Mouse (Mus musculus) Patski (cell line): ENCODE measurements around the gene Zfp74. TPM values are rescaled to one million over a fixed set of nuclear protein-coding genes. Genes with fewer than 3 reads are reported as not detected.

Experiments used
- ATAC-seq: fragments of 100-300 bp; one replicate; pipeline ENCODE4 v1.8.0; 2021
- CTCF ChIA-PET: fragments of 350-600 bp; sonication (Branson Sonifier 250); formaldehyde crosslinking; loops from one replicate; lab custom pipeline; 2022; ENCODE audit warnings: inconsistent platforms; lab: Charles Lee
- POLR2A ChIA-PET: fragments of 350-600 bp; sonication (Branson Sonifier 250); formaldehyde crosslinking; loops from one replicate; lab custom pipeline; 2022; ENCODE audit warnings: antibody characterized with exemption, inconsistent platforms; lab: Charles Lee
- DNase-seq: peaks from one replicate; pipeline ENCODE4 v3.0.0-alpha.2; 2011; ENCODE audit warnings: low read depth, low spot score
- H3K27me3 ChIP-seq: fragments of 371-371 bp; one replicate; pipeline ENCODE4 v1.5.1; 2021
- CTCF ChIP-seq: fragments of 100-300 bp; IDR thresholded peaks from one replicate; pipeline ENCODE4 v1.5.1; 2021
- in situ Hi-C: fragments of 300-500 bp; cut with MboI; formaldehyde crosslinking; loops from 3 replicates; pipeline ENCODE4 v1.11.1; 2018; ENCODE audit warnings: low pct_unique_long_range_greater_than_20kb, mixed read lengths
- polyA plus RNA-seq: library from polyadenylated mRNA; unstranded; gene quantifications from one replicate; pipeline ENCODE4 v1.2.3, GENCODE M21; 2021

Gene Zfp74
- polyA plus RNA-seq: 12.1 TPM

DNA sequence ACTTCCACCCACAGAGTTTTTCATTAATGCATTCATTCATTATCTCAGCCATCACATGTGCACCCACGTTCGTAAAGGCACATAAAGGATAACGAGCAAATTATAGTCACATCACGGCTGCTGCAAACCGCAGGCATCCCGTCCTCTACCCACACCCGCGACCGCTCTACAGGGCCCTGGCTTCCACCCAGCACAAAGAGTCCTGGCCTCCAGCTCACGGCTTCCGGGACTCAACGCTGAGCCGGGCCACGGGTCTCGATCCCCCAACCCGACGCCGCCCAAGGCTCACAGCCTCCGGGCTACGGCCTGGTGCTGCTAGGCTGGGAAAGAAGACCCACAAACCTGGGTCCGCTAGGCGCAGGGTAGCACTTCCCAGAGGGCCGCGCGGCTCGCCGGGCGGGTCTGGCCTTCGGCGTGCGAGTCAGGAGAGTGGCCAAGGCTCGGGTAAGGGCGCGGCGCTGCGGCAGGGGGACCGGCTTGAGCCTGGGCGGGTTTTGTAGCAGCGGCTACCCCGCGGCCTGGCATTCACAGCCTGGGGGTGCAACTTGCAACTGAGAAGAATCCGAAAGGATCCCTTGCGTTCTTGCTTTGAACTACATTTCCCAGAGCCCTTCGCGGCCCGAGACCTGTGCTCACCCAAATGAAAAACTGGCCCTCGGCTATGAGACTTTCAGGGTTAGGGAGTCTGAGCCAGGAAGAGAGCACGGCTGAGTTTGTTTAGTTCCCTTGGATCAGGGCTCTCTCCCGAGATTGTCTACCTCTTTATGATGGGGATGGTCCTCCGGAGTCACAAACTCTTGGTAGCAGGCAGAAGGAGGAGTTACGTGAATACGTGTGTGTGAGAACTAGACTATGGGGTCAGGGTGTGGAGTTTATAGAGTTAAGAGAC is at the start of gene Zfp74:
Gene Zfp74, minus strand, starts transcription at position 577 of the 889 bp plus-strand sequence.
- TF ChIP-seq CTCF: no peak
- ChIA-PET CTCF (no interaction called here), POLR2A (interaction anchor here (0.9 kb wide), 1 partner anchor 12 kb away, joined by 3 read pairs; no protein-coding TSS in a partner anchor)
- H3K27me3 ChIP-seq: no peaks in the 10 kb centered on the region
- in situ Hi-C loops: no loop called here
- ATAC-seq (peak; percentile 65), DNase-seq (peak; percentile 19)

DNA sequence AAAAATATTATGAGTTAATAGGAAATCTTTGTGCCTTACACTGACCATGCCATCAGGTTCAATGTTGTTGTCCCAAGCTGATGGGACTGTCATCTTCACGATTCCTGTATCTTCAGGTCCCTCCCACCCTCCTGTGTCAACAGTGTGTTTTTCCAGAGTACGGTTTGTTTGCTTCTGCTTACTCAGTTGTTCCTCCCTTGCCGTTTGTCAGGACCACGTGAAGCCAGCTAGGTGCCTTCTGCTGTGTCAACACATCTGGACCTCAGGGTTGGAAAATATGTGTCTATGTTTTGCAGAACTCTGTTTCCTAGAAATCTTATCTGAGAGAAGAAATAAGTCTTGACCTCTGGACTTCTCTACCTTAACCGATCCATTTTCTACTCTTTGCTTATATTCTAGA is 46.7 kb upstream of the Zfp74 start:
- TF ChIP-seq CTCF: no peak
- in situ Hi-C loops: no loop called here
- H3K27me3 ChIP-seq: no peaks in the 10 kb centered on the region
- ATAC-seq: no peak
- CTCF ChIA-PET: no interaction called here
- POLR2A ChIA-PET: no interaction called here
- DNase-seq: no peak

DNA sequence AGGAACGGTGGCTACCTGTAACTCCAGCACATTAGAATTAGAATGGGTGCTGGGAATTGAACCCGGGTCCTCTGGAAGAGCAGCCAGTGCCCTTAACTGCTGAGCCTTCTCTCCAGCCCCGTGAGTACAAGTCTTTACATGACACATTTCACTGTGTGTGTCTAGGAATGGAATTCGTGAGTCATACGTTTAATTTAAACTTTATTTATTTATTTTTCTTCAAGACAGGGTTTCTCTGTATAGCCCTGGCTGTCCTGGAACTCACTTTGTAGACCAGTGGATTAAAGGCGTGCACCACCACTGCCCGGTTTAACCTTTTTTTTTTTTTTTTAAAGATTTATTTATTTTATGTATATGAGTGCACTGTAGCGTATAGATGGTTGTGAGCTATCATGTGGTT is 41.2 kb upstream of the Zfp74 start:
- in situ Hi-C loops: no loop called here
- ChIA-PET POLR2A (interaction anchor here (1.1 kb wide), 1 partner anchor 11 kb away, joined by 3 read pairs; the partner anchor contains the start of gene Zfp568), CTCF (no interaction called here)
- TF ChIP-seq CTCF: no peak
- no peak for ATAC-seq
- no peak for DNase-seq
- no peaks in the 10 kb centered on the region for H3K27me3 ChIP-seq

DNA sequence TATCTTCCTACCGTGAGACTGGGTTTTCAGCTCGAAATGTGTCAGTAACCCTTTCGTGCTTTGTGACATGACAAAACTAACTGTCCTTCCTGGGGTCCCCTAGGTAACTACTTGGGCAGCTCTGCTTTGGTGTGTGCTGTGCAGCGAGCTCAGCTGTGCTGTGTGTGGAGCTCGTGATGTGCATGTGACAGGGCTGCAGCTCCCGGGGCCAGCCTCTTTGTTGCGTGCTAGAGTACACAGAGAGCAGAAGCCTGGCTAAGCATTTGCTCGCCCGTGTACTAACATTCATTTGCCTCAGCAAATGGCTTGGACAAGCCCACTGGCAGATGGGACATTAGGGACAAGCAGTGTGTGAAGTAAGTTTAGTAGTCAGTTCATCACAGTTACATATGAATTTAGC is 39.5 kb upstream of the Zfp74 start:
- no peaks in the 10 kb centered on the region for H3K27me3 ChIP-seq
- ChIA-PET POLR2A (no interaction called here), CTCF (no interaction called here)
- no peak for ATAC-seq
- in situ Hi-C loops: no loop called here
- no peak for TF ChIP-seq CTCF
- DNase-seq: no peak

DNA sequence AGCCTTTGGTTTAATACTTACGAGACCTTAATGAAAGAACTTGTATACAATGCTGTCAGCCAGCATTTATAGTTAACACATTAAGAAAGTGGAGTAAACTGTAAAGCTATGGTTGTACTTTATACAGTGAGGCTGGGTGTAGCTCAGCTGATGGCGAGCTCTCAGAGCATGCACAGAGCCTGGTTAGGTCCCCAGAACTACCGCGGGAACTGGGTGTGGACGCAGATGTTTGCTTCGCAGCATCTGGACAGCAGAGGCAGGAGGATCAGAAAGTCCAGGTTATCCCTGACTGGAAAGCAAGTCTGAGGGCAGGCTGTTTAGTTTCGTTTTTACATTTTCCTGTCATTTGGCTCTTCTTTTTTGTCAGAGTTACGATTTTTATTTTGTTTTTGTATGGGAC is 38.8 kb upstream of the Zfp74 start:
- ChIA-PET POLR2A (no interaction called here), CTCF (no interaction called here)
- no peak for ATAC-seq
- H3K27me3 ChIP-seq: no peaks in the 10 kb centered on the region
- TF ChIP-seq CTCF: no peak
- in situ Hi-C loops: no loop called here
- DNase-seq: no peak

DNA sequence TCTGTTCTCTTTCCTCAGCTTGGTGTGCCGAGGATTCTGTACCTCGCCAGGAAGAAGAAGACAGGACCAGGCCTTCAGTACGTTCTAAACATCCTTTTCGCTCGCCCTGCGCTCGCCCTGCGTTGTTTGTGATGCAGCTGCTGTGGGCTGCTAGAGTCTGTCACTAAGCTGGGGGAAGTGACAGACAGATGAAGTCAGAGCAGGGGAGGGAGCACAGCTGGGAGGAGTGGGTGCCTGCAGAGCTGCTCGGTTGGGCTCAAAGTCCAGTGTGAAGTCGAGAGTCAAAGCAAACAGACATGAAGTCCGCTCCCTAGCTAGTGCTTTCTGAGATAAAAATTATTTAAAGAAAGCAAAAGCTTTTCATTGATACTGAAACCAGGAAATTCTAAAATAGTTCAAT is 35.1 kb upstream of the Zfp74 start:
- ChIA-PET CTCF (interaction anchor here (1.0 kb wide), 1 partner anchor 33 kb away, joined by 3 read pairs; no protein-coding TSS in a partner anchor), POLR2A (no interaction called here)
- no peak for TF ChIP-seq CTCF
- no peak for DNase-seq
- in situ Hi-C loops: no loop called here
- ATAC-seq: no peak
- no peaks in the 10 kb centered on the region for H3K27me3 ChIP-seq

DNA sequence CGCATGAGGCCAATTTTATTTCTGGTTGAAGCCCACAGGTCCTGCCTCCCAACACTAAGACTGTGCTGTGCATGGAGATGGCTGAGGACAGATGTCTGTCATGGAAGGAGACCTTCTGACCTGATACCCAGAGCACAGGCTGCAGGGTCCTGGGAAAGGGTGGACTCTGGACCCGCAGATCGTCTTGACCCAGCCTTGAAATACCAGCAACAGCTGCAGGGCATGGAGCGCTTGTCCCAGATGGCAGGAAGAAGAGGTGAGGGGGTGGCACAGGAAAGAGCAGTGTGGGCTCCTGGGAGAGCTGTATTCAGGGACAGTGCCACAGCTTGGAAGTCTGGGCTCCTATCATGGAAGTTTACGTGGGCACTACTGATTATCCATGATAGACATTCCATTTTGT is 33.7 kb upstream of the Zfp74 start:
- DNase-seq (no peak), ATAC-seq (no peak)
- in situ Hi-C loops: no loop called here
- ChIA-PET POLR2A (interaction anchor here (0.6 kb wide), 2 partner anchors 11 to 22 kb away, joined by 3 read pairs; no protein-coding TSS in a partner anchor), CTCF (interaction anchor here (1.3 kb wide), 1 partner anchor 30 kb away, joined by 3 read pairs; no protein-coding TSS in a partner anchor)
- no peaks in the 10 kb centered on the region for H3K27me3 ChIP-seq
- TF ChIP-seq CTCF: no peak

GRCm38 (mm10) chr7:29986101-29986500 is 32.2 kb upstream of the Zfp74 start:
- ATAC-seq (no peak), DNase-seq (no peak)
- TF ChIP-seq CTCF: no peak
- CTCF ChIA-PET: no interaction called here
- H3K27me3 ChIP-seq: no peaks in the 10 kb centered on the region
- POLR2A ChIA-PET: interaction anchor here (0.5 kb wide), 1 partner anchor 200 kb away, joined by 4 read pairs; no protein-coding TSS in a partner anchor
- in situ Hi-C loops: no loop called here

- TF ChIP-seq CTCF: peak; percentile 98
- ChIA-PET POLR2A (interaction anchor here (0.5 to 0.6 kb wide), 2 partner anchors 11 to 18 kb away, joined by 3 to 5 read pairs; no protein-coding TSS in a partner anchor), CTCF (interaction anchor here (0.9 to 1.6 kb wide), 2 partner anchors 15 to 110 kb away, joined by 3 to 5 read pairs; partner anchors contain the start of gene Zfp260)
- no peaks in the 10 kb centered on the region for H3K27me3 ChIP-seq
- in situ Hi-C loops: no loop called here
- peak; percentile 79 for DNase-seq
- peak; percentile 92 for ATAC-seq
These were observed 29.9 kb upstream of the Zfp74 start, which contains the start of gene Zfp568 for GRCm38 (mm10) chr7:29983690-29984380. TSS of gene Zfp568 (plus strand) at chr7:29983955.

GRCm38 (mm10) chr7:29983340-29983689 is 29.4 kb upstream of the Zfp74 start:
- TF ChIP-seq CTCF: no peak
- ATAC-seq (no peak), DNase-seq (no peak)
- ChIA-PET CTCF (interaction anchor here (1.6 kb wide), 1 partner anchor 111 kb away, joined by 5 read pairs; the partner anchor contains the start of gene Zfp260), POLR2A (interaction anchor here (0.6 kb wide), 1 partner anchor 11 kb away, joined by 3 read pairs; no protein-coding TSS in a partner anchor)
- H3K27me3 ChIP-seq: no peaks in the 10 kb centered on the region
- in situ Hi-C loops: no loop called here
